Mouse (Mus musculus): ENCODE measurements at regions not wholly inside any gene's neighbourhood (a gene's known extent, or its start where the extent isn't known, plus 50 kb on each side); places are given as distances from the start of the nearest gene placed in this dataset.

GRCm38 (mm10) chr5:112171325-112171724, 81.0 kb downstream of the Cryba4 start:
- DNase-seq (ENCODE audit: low spot score in 2 of 2) = no peak

GRCm38 (mm10) chr5:112179213-112180057, 72.9 kb downstream of the Cryba4 start:
- no peak for DNase-seq (ENCODE audit: low spot score in 2 of 2)

- DNase-seq (ENCODE audit: low spot score in 2 of 2) = no peak
These were observed 69.5 kb downstream of the Cryba4 start for GRCm38 (mm10) chr5:112182775-112183174.

GRCm38 (mm10) chr5:112195667-112196066, 56.7 kb downstream of the Cryba4 start:
- DNase-seq (ENCODE audit: low spot score in 2 of 2) = no peak

All from urinary bladder, postnatal 36 days (tissue).